Mouse (Mus musculus) naive thymus-derived CD4-positive, alpha-beta T cell, adult 2 months (primary cell): ENCODE data around the gene Scn10a.
A peak's percentile ranks its signal among the peaks of the same experiment; 100 is the strongest.

Experiments
- DNase-seq: peaks from one replicate; pipeline ENCODE4 v3.0.0-alpha.2; 2011; ENCODE audit warnings: low read depth

The Scn10a gene

DNA sequence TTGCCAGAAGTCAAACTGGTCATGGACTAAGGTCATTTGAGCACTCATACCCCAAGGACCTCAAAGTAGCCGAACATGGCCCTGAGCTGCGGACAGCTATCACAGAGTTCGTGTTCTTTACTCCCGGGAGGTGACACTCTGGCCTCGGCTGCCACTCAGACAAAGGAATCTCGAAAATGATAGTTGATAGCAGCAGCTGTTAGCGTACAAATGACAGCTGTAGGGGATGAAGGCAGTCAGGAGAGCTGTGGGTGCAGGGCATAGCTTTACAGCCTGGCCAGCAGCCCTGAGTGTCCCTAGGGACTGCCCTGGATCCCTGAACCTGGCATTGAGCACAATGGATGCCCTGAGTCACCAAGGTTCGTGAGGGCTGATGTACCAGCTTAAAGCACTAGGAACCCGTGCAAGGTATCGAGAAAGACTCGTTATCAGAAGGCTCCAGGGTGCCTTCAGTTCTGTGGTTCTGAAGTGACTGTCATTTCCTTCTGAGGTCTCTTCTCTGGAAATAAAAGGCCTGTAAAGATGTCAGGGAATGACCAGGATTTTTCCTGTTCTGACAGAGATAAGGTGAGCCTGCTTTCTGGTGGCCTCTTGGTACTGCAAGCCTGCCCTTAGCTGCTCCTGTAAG lies 84.8 kb downstream of the Scn10a start:
- no peak for DNase-seq

DNA sequence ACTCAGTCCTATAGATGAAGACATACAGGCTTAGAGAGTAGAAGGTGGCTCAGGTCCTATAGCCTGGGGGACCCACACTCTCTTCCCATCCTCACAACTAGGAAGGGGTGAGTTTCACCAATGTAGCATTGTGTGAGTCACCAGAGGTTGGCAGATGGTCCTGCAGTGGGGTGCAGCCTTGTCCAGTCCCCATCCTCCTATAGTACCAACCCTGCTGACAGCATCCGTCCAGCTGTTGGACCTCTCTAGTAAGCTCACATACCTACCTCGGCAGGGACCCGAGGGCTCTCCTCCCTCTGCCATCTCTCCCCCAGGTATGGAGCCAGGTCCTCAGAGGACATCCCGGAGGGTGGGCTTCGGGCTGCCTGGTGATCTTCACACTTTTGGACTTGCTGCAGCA lies 85.6 kb downstream of the Scn10a start:
- no peak for DNase-seq

DNA sequence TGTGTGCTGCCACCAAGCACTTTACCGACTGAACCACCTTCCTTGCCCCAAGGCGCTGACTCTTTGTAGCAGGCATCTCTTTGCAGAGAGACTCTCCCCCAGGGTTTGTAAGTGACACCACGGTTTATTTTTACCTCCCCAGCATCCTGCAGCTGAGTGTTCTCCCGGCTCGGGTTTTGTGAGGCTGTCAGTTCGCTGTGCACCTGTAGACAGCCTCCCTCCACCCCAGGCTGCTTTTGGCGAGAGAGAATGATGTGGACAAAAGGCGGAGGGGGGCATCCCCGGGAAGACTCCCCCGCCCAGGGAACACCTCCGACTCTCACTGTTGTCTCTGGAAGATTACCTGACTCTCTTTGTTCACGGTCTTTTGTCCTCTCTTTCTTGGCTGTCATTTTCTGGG lies 86.3 kb downstream of the Scn10a start:
- DNase-seq: no peak

DNA sequence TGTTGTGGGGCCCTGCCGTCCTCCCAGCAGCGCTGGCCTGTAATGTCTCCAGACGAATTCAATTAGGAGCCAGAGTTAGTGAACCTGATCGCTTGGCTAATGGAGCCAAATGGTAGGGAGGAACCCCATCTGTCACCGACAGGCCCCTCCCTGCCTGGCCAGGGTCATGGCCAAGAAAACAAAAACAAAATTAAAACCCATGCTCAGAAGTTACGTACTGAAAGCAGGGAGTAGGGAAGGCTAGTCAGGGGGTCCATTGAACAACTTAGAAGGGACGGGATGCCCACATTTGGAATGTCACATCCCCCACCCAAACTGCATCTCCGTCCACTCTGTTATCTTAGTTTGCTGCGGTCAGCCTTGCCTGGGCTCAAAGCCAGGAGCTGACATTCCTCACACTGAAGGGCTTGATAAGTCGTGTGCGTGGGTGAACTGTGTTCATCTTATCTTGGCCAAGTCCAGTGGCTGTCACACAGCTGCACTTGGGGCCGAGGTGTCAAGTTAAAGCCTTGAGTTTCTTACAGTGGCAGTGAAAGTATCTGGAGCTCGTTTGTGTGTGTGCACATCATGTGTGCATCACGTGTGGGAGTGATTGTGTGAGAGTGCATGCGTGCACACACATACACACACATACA lies 87.1 kb downstream of the Scn10a start:
- DNase-seq: no peak

DNA sequence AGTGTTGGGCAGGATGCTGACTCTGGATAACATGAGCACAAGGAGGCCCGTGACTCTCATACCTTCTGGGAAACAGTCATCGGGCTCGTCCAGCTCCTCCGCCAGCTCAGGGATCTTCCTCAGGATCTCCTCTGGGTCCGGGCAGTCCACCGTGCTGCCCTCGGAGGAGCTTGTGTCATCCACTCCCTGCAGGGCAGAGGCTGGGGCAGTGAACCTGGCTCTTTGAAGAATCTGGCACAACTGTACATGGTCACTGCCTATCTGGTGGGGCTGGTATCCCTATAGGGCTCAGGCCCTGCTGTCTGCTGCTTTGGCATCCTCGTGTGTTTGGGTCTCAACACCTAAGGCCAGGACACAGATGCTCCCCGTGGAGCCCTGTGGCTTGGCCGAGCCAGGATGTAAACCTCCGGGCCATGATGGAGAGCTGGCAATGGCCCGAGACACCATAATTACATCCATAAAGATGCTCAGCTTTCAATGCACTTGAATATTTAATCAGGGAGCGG lies 87.7 kb downstream of the Scn10a start:
- DNase-seq: no peak

DNA sequence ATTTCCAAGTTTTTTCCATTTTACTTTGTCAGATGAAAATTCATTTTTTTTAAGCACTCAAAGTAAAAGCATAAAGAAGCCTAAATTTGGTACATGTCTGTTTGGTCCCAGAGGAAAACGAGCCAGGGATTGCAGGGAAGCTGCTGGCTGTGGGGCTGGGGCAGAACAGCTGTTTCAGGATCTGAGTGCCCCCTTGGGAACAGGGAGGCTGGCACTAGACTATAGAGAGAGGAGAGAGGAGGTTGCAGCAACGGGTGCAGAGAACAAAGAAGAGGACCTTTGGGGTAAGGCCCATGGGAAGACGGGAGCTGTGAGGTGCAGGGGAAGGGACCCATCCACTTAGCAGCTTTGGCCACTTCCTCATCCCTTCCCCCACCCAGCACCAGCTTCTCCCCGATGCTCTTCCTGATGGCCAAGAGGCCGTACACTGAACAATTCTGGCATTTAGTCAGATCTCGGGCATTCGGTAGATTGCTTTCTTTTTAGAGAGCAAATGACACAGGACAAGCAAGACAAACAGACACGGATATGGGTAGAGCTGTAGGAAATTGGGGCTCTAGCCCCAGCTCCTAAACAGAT lies 90.3 kb downstream of the Scn10a start:
- DNase-seq: no peak

DNA sequence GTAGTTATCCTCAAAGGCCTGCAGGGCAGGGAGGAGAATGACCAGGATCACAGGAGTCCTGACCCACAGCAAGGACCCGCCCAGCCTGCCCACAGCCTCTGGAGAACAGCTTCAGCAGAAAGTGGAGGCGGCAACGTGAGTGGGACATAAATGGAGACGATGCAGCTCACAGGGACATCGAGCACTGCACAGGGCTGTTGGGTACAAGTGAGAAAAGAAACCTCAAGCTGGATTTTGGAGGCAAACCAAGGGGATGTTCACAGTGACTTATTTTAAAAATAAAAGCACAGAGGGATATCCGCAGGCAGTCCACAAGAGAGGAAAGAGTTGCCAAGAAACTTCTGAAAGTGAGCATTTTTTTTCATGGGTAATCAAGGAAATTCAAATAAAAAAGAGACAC lies 91.9 kb downstream of the Scn10a start:
- DNase-seq: no peak

DNA sequence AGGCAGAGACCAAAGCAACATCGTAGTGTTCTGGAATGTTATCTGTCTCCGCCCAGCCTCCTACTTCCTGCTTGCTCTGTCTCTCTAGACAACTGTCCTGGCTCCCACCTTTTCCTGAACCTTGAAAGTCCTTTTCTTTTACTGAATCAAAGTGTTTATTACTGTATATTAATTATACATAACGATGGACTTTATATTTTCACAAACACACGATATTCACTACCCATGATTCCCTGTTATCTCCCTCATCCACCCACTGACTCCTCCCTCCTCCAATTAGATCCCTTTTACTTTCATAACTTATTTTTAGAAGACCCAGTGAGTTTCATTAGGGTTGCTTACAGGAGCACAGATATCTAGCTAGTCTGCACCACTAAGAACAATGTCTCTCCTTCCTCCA lies 95.0 kb downstream of the Scn10a start:
- no peak for DNase-seq

DNA sequence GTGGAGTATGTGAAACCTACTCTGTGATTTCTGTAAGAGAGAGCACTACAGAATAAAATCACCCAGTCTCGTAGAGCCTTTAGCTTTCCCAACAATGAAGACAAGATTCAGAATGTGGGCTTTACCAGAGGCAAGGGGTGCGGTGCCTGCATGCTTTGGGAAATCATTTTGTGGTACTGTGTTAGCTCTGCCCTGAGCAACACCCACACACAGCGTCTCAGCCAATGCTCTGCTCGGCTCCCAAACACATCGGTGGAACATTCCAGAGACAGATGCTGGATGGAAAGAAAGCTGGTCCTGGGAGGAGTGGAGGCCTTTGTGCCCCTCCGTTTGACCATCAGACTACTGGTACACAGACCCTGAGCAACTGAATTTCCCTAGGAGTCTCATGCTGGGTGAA lies 104.3 kb downstream of the Scn10a start:
- DNase-seq: no peak

DNA sequence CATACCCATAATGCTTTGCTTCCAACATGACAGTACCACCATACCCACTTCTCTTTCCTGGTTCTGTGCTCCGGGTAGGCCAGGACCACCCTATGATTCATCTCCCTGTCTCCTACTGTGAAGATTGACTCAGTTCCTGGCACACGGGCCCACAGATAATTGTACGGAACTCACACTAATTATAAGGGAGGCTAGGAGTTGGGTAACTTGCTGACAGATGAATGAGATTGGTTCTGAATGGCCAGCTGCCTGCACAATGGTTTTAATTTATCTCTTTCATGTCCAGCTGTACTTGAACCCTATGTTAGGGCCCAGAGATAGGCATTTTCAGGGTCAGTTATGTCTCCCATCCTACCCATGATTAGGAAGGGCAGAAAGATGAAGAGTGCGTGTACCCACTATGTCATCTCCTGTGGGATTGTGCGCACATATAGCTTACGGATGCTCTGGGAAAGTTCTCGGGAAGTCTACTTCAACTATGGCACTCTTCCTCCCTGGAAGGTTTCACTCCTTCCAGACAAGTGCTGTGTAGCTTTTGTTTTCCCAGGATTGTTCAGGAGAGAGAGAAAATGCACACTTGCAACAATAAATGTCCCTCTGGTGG lies 108.5 kb downstream of the Scn10a start:
- no peak for DNase-seq

DNA sequence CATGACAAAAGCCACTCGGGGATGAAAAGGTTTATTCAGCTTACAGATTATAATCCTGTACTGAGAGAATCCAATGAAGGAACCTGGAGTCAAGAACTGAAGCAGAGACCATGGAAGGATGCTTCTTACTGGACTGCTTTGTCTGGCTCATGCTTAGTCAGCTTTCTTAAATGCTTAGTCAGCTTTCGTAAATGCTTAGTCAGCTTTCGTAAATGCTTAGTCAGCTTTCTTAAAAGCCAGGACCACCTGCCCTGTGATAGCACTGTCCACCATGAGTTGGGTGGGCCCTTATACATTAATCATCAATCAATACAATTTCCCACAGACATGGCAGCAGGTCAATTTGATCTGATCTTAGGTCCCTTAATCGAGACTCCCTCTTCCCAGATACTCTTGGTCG lies 112.2 kb downstream of the Scn10a start:
- no peak for DNase-seq

DNA sequence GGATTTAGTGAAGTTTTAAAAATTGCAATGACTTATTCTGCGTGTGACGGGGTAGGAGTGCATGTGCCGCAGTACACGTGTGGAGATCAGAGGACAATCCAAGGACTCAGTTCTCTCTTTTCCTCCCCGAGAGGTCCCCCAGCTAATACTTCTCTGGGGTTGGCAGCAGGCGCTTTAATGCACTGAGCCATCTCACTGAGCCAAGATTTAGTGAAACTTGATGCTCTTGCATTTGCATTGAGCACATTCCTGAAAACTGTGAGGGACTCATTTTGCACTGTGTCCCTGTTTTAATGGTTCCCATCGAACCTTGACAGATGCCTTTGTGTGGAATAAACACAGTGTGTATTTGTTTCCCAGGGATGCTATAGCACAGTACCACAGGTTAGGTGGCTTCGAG lies 114.5 kb downstream of the Scn10a start:
- no peak for DNase-seq

DNA sequence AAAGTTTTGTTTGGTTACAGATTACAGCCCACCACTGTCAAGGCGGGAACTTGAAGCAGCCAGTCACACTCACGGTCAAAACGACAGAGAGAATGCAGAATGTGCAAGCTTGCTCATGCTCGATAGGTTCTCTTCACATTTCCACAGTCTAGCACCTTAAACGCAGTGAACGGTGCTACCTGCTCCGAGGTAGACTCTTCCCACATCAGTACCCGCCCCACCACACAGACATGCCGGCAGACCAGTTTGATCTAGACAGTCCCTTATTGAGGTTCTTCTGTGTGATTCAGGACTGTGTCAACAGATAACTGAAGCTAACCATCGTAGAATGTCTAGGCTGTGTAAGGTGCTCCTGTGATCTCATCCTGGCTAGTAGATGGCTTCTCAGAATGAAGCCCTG lies 120.6 kb downstream of the Scn10a start:
- no peak for DNase-seq

DNA sequence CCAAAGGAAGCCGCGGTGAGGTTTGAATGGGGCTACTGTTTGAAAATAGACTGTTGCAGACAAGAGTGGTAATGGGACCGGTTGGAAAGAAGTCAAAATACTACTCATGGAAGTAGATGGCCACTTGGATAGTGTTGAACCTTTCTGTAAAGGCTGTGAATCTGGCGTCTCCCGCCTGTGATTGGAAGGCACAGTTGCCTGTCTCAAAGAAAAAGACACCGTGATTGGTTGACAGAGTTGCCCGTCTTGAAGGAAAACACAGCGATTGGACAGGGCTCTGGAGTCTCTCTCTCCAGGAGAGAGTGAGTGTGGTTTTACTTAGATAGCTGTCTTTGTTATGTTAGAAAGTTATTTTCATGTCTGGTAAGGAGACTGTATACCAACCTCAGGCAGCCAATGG lies 121.8 kb downstream of the Scn10a start:
- DNase-seq: no peak

DNA sequence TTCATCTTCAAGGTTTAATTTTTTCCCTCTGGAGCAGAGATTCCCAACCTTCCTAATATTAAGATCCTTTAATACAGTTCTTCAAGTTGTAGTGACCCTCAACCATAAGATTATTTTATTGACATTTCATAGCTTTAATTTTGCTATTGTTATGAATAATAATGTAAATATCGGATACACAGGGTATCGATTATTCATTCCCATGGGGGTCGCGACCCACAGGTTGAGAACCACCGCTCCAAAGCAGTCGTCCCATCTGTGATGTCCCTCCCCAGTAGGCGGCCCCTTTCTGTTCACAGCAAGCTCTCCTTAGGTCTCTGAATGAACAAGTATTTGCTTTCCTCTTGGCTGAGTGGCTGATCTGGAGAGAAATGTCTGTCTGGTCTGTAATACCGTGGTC lies 129.5 kb downstream of the Scn10a start:
- DNase-seq: no peak

DNA sequence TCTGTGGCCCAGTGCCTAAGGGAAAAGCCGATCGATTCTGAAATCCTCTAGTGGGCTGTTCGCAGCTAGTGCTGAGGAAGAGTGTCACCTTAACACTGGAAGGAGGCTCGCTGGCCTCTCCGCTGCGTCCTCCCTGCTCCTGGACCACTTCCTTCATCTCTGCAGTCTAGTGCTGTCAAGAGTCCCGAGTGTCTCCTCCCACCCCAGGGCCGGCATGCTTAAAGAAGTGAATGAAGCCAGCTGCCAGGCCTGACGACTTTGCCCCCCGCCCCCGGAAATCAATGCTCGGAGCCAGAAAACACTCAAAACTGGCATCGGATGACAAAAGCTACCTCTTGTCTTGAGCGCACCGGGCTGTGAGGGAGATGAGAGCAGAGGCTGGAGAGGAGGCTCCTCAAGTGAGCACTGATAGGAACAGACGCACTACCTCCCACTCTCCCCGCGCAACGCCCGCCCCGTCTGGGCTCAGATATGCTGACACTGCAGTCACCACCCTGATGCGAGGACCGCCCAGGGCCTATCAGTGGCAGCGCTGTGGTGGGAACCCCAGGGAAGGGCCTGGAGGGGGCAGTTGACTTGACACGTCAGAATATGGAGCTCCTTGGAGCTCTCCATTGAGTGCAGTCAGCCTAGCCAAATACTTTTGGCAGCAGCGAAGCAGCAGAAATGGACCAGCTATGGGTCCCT lies 130.2 kb downstream of the Scn10a start:
- DNase-seq: no peak

DNA sequence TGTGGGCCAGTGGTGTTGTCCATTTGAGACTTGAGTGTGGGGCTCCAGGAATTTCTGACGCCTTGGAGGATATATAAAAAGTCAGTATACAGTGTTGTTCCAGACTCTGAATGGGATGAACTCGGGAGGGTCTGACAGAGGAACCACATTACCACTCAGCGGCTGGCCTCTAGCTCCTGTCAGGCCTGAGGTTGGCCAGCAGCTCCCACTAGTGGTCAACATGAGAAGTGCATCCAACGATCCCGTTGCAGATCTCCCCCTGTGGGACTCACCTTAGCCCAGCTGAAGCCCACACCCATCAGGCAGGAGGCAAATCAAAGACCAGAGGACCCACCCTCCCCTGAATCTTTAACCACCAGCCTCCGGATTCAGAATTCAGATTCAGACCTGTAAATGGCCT lies 138.5 kb downstream of the Scn10a start:
- peak; percentile 74 for DNase-seq

DNA sequence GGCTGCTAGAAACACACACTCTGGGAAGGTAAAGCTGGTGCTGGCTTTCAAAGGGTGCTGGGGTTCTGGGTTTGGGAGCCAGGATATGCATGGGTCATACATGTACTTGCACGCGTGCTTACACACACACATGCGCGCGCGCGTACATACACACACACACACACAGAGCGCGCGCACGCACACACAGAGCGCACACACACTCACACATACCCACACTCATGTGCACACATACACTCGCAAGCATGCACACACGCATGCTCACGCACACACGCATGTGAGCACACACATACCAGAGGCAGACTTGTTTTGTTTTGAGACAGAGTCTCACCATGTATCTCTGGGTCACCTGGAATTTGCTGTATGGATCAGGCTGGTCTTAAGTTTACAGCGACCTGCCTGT lies 138.9 kb downstream of the Scn10a start:
- DNase-seq: peak; percentile 11

DNA sequence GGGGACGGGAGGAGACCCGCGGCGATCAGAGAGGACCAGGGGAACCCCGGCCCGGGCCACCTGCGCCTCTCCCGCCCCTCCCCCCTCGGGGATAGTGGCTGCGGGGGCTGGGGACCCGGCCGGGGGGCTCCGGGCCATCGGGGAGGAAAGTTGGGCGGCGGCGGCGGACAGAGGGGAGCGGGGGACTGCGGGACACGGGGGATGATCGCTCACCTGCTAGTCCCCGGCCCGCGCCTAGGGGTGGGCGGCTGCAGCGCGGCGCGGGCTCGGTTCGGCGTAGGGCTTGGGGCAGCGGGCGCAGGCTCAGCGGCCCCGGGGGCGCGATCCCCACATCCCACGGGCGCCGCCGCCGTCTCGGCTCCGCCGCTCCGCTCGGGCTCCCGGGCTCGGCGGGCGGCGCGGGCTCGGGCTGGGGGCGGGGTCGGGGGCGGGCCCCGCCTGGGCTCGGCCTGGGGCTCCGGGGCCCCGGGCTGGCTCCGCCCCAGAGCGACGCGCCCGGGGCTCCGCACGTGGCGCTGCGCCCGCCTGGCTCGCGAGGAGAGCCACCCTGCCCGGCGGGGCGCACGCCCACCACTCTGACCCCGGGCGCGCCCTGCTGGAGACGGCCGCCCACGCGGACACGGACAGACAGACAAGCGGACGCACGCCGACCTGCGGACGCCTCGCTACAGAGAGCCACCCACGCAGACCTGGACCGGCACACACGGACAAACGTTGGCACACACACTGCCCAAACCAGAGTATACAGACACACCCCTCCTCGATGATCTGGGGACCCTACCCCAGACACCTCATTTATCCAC lies 140.3 kb downstream of the Scn10a start, which contains the start of gene Scn5a:
TSS of gene Scn5a (minus strand) at position 381 of the 803 bp plus-strand sequence.
- DNase-seq: peak; percentile 12

DNA sequence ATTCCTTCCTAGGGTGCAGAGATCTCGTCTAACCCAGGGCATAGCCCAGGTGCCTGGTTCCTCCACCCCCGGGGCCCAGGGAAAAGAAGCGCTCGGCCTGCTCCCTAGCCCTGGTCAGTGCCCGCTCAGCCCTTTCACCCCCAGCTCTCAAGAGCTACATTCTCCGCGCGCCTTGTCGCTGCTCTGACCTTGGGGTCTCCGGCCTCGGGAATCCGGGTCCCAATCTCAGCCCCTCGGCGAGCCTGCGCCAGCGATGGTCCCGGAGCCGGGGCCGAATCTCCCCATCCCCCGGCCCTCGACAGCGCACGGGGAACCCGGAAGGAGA lies 140.8 kb downstream of the Scn10a start:
- DNase-seq: no peak

DNA sequence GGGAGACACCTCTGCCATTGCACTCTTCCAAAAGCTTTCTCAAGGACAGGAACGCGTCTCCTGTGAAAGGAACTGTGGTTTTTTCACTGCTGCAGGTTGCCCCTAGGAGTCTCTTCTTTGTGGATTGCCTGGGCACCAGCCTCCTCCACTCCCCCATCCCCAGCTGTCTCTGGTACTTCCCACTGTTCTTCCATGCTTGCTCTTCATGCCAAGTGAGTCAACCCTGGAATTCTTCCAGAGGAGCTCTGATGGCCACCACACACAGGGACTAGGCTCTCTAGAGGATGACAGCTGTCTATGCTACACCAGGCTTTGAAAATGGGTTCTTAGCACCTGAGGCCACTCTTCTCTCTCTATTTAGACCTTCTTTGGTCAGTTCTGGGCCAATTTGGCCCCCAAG lies 142.1 kb downstream of the Scn10a start:
- DNase-seq: no peak

DNA sequence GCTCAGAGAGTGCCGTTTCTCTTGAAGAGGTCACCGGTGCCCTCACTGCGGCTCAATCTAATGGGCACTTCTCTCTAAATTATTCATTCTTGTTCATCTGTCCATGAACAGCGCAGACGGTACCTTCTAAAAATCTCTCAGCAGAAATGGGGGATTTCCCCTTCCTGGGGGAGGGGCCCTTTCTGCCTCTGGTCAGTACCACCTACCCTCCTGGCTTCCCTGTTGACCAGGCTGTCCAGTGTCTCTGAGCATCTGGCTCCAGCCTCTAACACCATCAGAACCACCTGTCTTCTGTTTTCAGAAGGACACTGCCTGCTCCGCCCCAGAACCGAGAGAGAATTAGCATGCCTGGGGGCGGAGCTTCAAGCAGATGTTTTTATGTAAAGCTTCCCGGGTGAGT lies 143.4 kb downstream of the Scn10a start:
- no peak for DNase-seq
